Mouse (Mus musculus) naive thymus-derived CD4-positive, alpha-beta T cell, adult 2 months (primary cell): Measurements from ENCODE around the gene Slc6a16.

Source experiments
- DNase-seq: peaks from one replicate; pipeline ENCODE4 v3.0.0-alpha.2; 2011; ENCODE audit warnings: low read depth

The Slc6a16 gene

DNA sequence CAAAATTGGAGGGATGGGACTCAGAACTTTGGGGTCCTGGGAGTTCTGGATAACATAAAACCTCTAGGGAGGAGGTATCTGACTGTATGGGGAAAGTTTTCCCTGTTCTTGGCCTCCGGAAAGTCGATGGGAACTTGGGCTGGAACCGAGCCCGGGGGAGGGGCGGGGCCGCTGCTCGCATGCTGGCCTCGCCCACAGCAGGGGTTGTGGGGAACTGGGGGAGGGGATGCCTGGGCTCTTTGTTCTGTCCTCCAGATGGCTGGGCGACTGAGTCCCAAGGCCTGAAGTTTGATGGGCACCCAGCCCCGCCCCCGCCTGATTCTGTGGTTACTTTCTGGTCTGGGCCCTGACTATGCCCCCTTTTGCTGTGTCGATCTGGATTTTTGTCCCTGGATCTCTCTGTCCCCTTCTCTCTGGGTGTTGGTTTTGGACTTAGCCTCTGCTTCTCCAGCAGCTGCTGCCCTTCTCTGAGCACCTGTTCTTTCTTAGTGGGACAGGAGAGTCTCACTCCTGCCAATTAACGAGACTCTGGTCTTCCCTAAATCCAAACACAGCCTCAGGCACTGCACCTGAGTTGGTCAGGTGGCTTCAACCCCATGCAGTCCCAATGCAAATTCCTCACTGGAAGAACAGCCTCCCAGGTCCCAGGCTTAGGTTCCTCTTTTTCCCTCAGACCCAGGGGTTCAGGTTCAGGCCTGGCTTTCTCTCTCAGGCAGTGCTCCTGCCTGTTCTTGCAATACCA, 24.3 kb upstream of the Slc6a16 start:
- no peak for DNase-seq

DNA sequence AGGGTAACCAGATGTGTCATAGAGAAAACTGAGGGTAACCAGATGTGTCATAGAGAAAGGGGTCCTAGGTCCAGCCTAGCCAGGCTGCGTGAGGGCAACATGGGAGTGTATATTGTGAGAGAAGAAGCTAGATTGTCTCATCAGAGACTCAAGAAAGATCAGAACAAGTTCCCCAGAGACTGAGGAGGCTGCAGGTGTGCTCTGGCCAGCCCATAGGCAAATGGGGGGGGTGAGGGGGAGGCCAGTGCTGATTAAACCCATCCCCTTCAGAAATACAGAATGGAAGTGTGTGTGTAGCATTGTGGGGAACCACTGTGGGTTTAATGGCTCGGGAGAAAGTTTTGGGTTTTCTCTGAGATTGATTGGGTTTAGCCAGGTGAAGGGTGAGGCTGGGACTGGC, 19.2 kb upstream of the Slc6a16 start:
- DNase-seq = no peak

DNA sequence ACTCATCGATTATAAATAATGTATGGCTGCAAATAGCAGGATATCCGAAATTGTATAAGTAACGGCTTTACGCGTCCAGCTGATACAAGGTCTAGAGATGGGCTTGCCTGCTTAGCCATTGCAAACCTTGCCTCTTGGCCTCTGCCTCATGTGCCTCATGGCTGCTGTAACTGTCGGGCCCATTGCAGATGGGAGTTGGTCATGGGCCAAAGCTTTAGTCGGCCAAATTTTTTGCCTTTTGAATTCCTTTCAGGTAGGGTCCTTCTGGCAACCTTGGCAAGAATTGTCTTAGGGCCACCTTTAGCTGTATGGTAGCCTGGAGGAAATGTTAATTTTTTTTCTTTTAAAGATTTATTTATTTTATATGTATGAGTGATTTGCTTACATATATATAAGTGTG, 16.1 kb upstream of the Slc6a16 start:
- DNase-seq = no peak

GRCm38 (mm10) chr7:45226421-45226820, 14.5 kb upstream of the Slc6a16 start:
- DNase-seq = no peak

- DNase-seq = no peak
Measured at GRCm38 (mm10) chr7:45228548-45228947, 12.3 kb upstream of the Slc6a16 start.

DNA sequence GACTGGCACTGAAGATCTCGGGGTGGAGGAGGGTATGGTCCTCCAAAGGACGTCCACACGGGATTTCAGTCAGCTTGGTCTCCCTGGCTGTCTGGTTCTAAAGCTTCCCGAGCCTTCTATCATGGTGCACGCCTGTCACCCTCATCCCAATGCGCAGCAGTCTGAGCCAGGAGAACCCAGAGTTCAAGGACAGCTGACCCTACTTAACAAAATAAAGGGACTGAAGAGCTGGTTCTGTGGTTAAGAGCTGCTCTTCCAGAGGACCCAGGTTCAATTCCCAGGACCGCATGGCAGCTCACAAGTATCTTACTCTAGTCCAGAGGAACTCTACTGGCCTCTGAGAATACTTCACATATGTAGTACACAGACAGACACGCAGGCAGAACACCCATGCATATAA, 11.8 kb upstream of the Slc6a16 start:
- no peak for DNase-seq

- no peak for DNase-seq
Measured at GRCm38 (mm10) chr7:45229459-45230203, 11.3 kb upstream of the Slc6a16 start.

- DNase-seq = no peak
Measured at GRCm38 (mm10) chr7:45231192-45231591, 9.7 kb upstream of the Slc6a16 start.

GRCm38 (mm10) chr7:45231941-45232340, 8.9 kb upstream of the Slc6a16 start:
- DNase-seq = no peak

GRCm38 (mm10) chr7:45232716-45233465, 8.0 kb upstream of the Slc6a16 start:
- DNase-seq = no peak

- DNase-seq = no peak
Measured at GRCm38 (mm10) chr7:45233580-45234332, 7.1 kb upstream of the Slc6a16 start.

DNA sequence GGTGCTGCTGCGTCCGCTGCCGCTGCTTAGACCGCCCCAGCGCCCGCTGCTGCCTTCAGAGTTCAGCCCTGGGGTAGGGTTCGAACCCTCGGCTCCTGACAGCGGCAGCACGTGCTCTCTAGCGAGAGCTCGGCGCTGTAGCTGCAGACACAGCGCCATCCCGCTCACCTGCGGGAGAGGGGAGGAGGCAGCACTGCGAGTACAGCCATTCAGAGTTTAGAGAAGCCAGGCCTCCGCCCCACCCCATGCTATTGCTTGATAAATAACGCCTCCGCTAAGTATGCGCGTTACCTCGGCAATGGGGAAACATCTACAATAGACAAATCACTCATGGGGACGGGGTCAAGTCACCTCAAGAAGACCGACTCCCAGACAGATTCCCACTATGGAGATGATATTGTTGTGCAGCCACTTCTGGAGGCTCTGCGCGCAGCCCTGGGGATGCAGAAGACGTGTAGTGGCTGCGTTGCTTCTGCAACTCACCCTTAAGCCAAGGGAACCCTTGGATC, 6.5 kb upstream of the Slc6a16 start:
- DNase-seq = no peak

DNA sequence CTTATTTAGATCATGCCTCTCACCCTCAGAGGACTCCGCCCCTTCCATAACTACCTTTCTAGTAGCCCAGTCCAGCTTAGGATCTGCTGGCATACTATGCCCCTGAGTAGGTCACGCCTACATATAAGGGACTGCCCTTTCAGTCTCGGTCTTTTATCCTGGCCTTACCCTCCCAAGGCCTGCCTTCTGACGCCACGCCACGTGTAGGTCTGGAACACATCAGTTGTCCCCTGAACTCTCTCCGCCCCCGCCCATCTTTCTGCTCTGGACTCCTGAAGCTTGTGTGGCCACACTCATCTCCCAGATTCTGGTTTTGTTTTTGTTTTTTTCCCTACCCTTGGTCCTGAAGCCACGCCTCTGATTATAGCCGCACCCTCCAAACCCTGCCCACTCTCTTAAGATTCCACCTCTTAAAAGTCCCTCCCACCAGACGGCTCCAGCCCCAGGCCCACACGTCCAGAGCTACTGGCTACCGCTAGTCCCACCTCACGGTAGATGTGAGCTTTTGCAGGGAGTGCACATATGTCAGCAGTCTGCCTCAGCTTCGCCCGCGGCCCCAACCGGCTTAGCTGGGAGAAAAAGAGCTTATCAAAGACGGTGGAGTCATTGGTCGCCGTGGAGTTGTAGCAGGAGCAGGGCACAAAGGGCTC, 5.8 kb upstream of the Slc6a16 start:
- no peak for DNase-seq

- DNase-seq = no peak
Measured at GRCm38 (mm10) chr7:45235656-45236180, 5.2 kb upstream of the Slc6a16 start.

DNA sequence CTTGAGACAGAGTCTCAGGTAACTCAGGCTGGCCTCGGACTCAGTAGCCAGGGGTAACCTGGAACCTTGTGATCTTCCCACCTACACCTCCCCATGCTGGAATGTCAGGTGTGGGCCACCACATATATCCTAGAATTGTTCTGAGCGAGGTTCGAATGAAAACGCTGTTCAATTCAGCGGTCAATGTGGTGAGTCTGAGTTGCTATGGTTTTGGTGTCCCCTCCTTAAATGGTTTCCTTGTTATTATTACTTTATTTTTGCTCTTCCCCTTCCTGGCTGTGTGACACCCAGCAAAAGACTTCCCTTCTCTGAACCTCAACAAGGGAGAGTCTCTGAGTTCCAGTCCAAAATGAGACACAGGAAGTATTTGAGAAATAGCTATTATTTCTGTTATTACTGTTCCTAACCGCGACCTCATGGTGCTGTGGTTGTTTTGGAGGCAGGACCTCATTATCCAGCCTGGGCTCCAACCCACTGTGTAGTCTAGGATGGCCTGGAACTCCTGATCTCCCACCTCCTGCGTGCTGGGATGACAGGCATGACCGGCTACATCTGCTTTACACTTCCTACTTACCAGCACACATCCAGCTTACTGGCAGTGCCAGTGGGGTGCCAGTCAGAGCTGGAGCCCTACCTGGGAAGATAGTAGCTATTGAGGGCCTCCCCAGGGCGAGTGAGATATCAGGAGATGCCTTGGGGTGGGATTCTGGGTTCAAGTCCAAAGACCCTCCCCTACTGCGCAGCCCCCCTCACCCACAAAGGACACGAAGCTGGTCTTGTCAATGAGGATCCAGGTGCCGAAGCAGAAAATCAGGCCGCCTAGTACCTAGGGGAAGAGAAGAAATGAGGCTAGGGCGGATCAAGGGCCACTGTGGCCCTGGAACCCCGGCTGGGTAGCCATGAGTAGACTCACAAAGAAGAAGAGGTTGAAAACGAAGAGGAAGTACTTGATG, 2.9 kb upstream of the Slc6a16 start:
- DNase-seq = peak; percentile 35

GRCm38 (mm10) chr7:45238723-45239496, 2.0 kb upstream of the Slc6a16 start, which contains the start of gene Cd37:
TSS of gene Cd37 (minus strand) at chr7:45239115.
- peak; percentile 92 for DNase-seq

DNA sequence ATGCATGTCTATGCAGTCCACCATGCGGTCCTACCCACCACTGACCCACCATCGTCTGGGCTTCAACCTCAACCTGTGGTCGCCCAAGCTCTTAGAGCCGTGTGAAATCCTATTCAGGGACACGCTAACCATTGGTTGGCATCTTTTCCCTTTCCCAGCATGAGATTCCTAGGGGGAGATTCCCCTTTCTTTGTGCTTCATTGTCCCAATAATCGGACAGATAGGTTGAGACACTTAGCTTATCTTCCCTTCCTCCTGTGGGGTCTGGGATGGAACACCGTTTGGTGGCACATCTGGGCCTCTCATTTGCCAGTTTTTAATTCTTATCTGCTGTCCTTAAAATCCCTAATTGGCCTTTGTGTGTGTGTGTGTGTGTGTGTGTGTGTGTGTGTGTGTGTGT, 776 bp upstream of the Slc6a16 start:
- DNase-seq = no peak

- no peak for DNase-seq
Measured at GRCm38 (mm10) chr7:45241389-45241749, 484 bp downstream of the Slc6a16 start.

GRCm38 (mm10) chr7:45247666-45248065, 6.8 kb downstream of the Slc6a16 start:
- DNase-seq = no peak
